9 mouse cellular contexts compared by ENCODE assay signal in genomic region chr7:107665221-107665585, GRCm38 (mm10). TPM values are rescaled to one million over a fixed set of nuclear protein-coding genes. Genes with fewer than 3 reads are reported as not detected.
DNase-seq lines count a peak whose midpoint lies in the region; ATAC-seq and TF ChIP-seq lines count a peak whose summit lies in the region.
"Had no signal": no experiment of that assay in that cellular context is flagged by ENCODE, and none has a peak within 500 bp of the region (broad histone marks: within the 10 kb centered on the region; RNA-seq: fewer than 3 reads in every experiment).

No protein-coding gene starts in this region.

- peak; percentile 23 for DNase-seq in retina, embryonic 14.5 days (ENCODE audit: low spot score)
- DNase-seq in retina, postnatal 1 day: no peak
- DNase-seq in frontal cortex, postnatal 36 days (ENCODE audit: low spot score in 2 of 2): peak; percentile 28 to 58
- DNase-seq in kidney, postnatal 0 days (ENCODE audit: low spot score): peak; percentile 51
- no peak for DNase-seq in midbrain, postnatal 0 days (ENCODE audit: low spot score)
- DNase-seq in layer of hippocampus, adult 11-12 months (ENCODE audit: low spot score): no peak
- no peak for DNase-seq in thymus, postnatal 25 days
- DNase-seq in spleen, postnatal 10 days (ENCODE audit: low spot score in 2 of 2): no peak

- H3K9me3 ChIP-seq in kidney, postnatal 0 days (replicated peaks; ENCODE audit: low read length): no peaks in the 10 kb centered on the region
- H3K9me3 ChIP-seq in midbrain, postnatal 0 days (ENCODE audit: low read length): no peaks in the 10 kb centered on the region

- no peak for ATAC-seq in kidney, postnatal 0 days (replicated peaks; ENCODE audit: low FRiP score, low read depth)
- no peak for ATAC-seq in midbrain, postnatal 0 days (ENCODE audit: low FRiP score)

- no peaks in the 10 kb centered on the region for H3K27me3 ChIP-seq in kidney, postnatal 0 days (ENCODE audit: insufficient read depth, low read length)
- no peaks in the 10 kb centered on the region for H3K27me3 ChIP-seq in midbrain, postnatal 0 days (ENCODE audit: insufficient read depth, low read length)

- peak overlapping the region; percentile 83 for H3K27ac ChIP-seq in kidney, postnatal 0 days
- H3K27ac ChIP-seq in midbrain, postnatal 0 days (ENCODE audit: low read depth, low read length): 0 out of 2 replicates have a peak overlapping the region, but pooled peaks have one; percentile 26

- peak overlapping the region; percentile 20; the same call in 1 of the 2 replicates for H3K4me3 ChIP-seq in kidney, postnatal 0 days (replicated peaks; ENCODE audit: low read depth, low read length)
- H3K4me3 ChIP-seq in midbrain, postnatal 0 days (ENCODE audit: low read depth, low read length): no peak overlapping the region

- H3K36me3 ChIP-seq in kidney, postnatal 0 days (ENCODE audit: insufficient read depth, low read length): no peaks in the 10 kb centered on the region
- H3K36me3 ChIP-seq in midbrain, postnatal 0 days (ENCODE audit: insufficient read depth, low read length): no peaks in the 10 kb centered on the region

- H3K4me1 ChIP-seq in kidney, postnatal 0 days (replicated peaks; ENCODE audit: insufficient read depth, low read length): peaks cover 14% of the 10 kb centered on the region
- H3K4me1 ChIP-seq in midbrain, postnatal 0 days (ENCODE audit: insufficient read depth, low read length): peaks cover 7% of the 10 kb centered on the region; the same call in 1 of the 2 replicates

- peak overlapping the region; percentile 47 for H3K4me2 ChIP-seq in kidney, postnatal 0 days (ENCODE audit: low read length)
- no peak overlapping the region for H3K4me2 ChIP-seq in midbrain, postnatal 0 days (ENCODE audit: low read depth, low read length, poor library complexity, severe bottlenecking)

- 13% methylated on average over 4 of the region's 4 CpGs for WGBS in kidney, postnatal 0 days
- 44% methylated on average over 4 of the region's 4 CpGs for WGBS in midbrain, postnatal 0 days

- TF ChIP-seq CTCF in kidney, postnatal 0 days (IDR thresholded peaks at IDR 0.05; ENCODE audit: low read depth): no peak
- no peak for TF ChIP-seq CTCF in midbrain, postnatal 0 days (IDR thresholded peaks at IDR 0.05)

- peak overlapping the region; percentile 46; the same call in 1 of the 2 replicates for H3K9ac ChIP-seq in kidney, postnatal 0 days (ENCODE audit: low read depth, low read length)
- no peak overlapping the region for H3K9ac ChIP-seq in midbrain, postnatal 0 days (replicated peaks; ENCODE audit: low read length, poor library complexity, severe bottlenecking)

RNA-seq across cellular contexts. Expression of gene 5330417H12Rik, which starts 40.2 kb away (rescaled TPM):
- not detected in 2 replicates for polyA plus RNA-seq in kidney, postnatal 0 days (2015; fragmentation: Nextera tagmentation; extraction: Ambion mirVana)
- not detected in 2 replicates for total RNA-seq in midbrain, postnatal 0 days (2014; rRNA removed)
- not detected in 2 replicates for polyA plus RNA-seq in midbrain, postnatal 0 days (2015; fragmentation: Nextera tagmentation; extraction: Ambion mirVana)
- total RNA-seq: left cerebral cortex, adult 8-10 months had no signal

Comparison
In these comparisons a context has a peak if more than half of its experiments do, and no peak if none do; other contexts are left out.
1. DNase-seq: peak in retina, embryonic 14.5 days (single experiment), frontal cortex, postnatal 36 days (2 of 2) and kidney, postnatal 0 days (single experiment); none in retina, postnatal 1 day (single experiment), midbrain, postnatal 0 days (single experiment), layer of hippocampus, adult 11-12 months (single experiment), thymus, postnatal 25 days (single experiment) and spleen, postnatal 10 days (0 of 2).